Mouse (Mus musculus) brain, embryonic 14.5 days (tissue): ENCODE data around the gene Trim67.

Experiments
- CTCF ChIP-seq: fragments of 200-500 bp; IDR thresholded peaks from 2 replicates; pipeline ENCODE4 v1.5.1; 2012; ENCODE audit warnings: inconsistent platforms, mild to moderate bottlenecking, moderate library complexity, borderline replicate concordance; ENCODE audit not compliant: insufficient read depth, insufficient read length; ENCODE audit errors: extremely low read depth
- POLR2A ChIP-seq: fragments of 200-500 bp; IDR thresholded peaks from 2 replicates; pipeline ENCODE4 v1.6.1; 2012; ENCODE audit warnings: mild to moderate bottlenecking, inconsistent platforms, borderline replicate concordance; ENCODE audit not compliant: poor library complexity, insufficient read depth, insufficient read length, severe bottlenecking; ENCODE audit errors: extremely low read depth

DNA sequence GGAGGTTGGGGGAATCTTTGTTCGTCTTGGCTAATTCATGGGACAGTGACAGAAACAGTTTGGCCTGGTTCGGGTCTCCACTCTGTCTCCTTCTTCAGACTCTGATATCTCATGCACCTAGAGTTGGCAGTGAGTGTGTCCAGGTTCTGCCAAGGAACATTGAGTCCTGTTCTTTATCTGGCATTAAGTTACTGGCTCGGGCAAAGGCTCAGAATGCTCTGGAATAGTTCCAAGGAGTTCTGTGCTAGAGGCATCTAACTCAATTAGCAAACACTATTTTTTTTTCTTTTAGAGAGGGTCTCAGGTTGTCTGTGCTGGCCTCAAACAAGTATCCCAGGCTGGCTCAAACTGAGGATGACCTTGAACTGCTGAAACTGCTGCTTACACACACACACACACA is 24.5 kb downstream of the Trim67 start:
- TF ChIP-seq CTCF (no peak), POLR2A (no peak)
